Mouse (Mus musculus) hindbrain, embryonic 10.5 days (tissue): ENCODE data around the gene Il17c. TPM values are rescaled to one million over a fixed set of nuclear protein-coding genes. Genes with fewer than 3 reads are reported as not detected.

Experiments
- DNase-seq: peaks from one replicate; pipeline ENCODE4 v3.0.0-alpha.2; 2017; ENCODE audit warnings: low spot score
- H3K27ac ChIP-seq: fragments of 300-500 bp; sonication (generic); 2 replicates; pipeline ENCODE4 v1.5.1; 2016; ENCODE audit warnings: mild to moderate bottlenecking, moderate library complexity
- H3K27me3 ChIP-seq: fragments of 300-500 bp; sonication (generic); 2 replicates; pipeline ENCODE4 v1.6.1; 2016; ENCODE audit warnings: mild to moderate bottlenecking; ENCODE audit not compliant: poor library complexity, insufficient read depth, severe bottlenecking
- H3K36me3 ChIP-seq: fragments of 300-500 bp; sonication (generic); 2 replicates; pipeline ENCODE4 v1.6.1; 2016; ENCODE audit warnings: mild to moderate bottlenecking, moderate library complexity
- H3K4me1 ChIP-seq: fragments of 300-500 bp; sonication (generic); replicated peaks from 2 replicates; pipeline ENCODE4 v1.6.1; 2016; ENCODE audit warnings: mild to moderate bottlenecking
- H3K4me3 ChIP-seq: fragments of 300-500 bp; sonication (generic); 2 replicates; pipeline ENCODE4 v1.5.1; 2016; ENCODE audit warnings: mild to moderate bottlenecking, moderate library complexity
- H3K9me3 ChIP-seq: fragments of 300-500 bp; sonication (generic); 2 replicates; pipeline ENCODE4 v1.6.1; 2016; ENCODE audit warnings: mild to moderate bottlenecking, moderate library complexity
- WGBS: fragments of 180-500 bp; shearing (Covaris S2); methylation state at CpG from one replicate; pipeline ENCODE4 v1.1.7; 2016; 5-methylcytosine and 5-hydroxymethylcytosine counted together
- polyA plus RNA-seq: library from polyadenylated mRNA; unstranded; fragments of >200 nt; fragmentation: Nextera tagmentation; extraction: Ambion mirVana; gene quantifications from 2 replicates; pipeline ENCODE4 v1.2.1, GENCODE M21; 2016

Il17c gene
- polyA plus RNA-seq, 1 experiment from 2014 or later, result not detected

GRCm38 (mm10) chr8:122433269-122433905 lies 11.6 kb downstream of the Il17c start:
- H3K4me3 ChIP-seq, result peak overlapping the region; percentile 62; the same call in 1 of the 2 replicates
- H3K27me3 ChIP-seq, result peaks cover 6% of the 10 kb centered on the region; the same call in 1 of the 2 replicates
- peaks cover 35% of the 10 kb centered on the region for H3K4me1 ChIP-seq
- peak; percentile 15 for DNase-seq
- H3K27ac ChIP-seq, result peak overlapping the region; percentile 86
- 75% methylated on average over 11 of the region's 11 CpGs for WGBS
- H3K36me3 ChIP-seq, result peaks cover 50% of the 10 kb centered on the region
- peaks cover 5% of the 10 kb centered on the region; the same call in 1 of the 2 replicates for H3K9me3 ChIP-seq

- H3K36me3 ChIP-seq, result peaks cover 70% of the 10 kb centered on the region
- no peak overlapping the region for H3K27ac ChIP-seq
- H3K4me1 ChIP-seq, result peaks cover 33% of the 10 kb centered on the region
- no peak overlapping the region for H3K4me3 ChIP-seq
- peaks cover 5% of the 10 kb centered on the region; the same call in 1 of the 2 replicates for H3K9me3 ChIP-seq
- peaks cover 6% of the 10 kb centered on the region; the same call in 1 of the 2 replicates for H3K27me3 ChIP-seq
- WGBS, result 91% methylated on average over 6 of the region's 6 CpGs
- DNase-seq, result no peak
Observed at GRCm38 (mm10) chr8:122435375-122435774, 13.6 kb downstream of the Il17c start.

GRCm38 (mm10) chr8:122436146-122436545 lies 14.3 kb downstream of the Il17c start:
- 93% methylated on average over 9 of the region's 9 CpGs for WGBS

GRCm38 (mm10) chr8:122436586-122437125 lies 14.8 kb downstream of the Il17c start:
- Histone ChIP-seq H3K4me1 (peaks cover 25% of the 10 kb centered on the region), H3K27ac (no peak overlapping the region), H3K27me3 (peaks cover 2% of the 10 kb centered on the region; the same call in 1 of the 2 replicates), H3K9me3 (peaks cover 5% of the 10 kb centered on the region; the same call in 1 of the 2 replicates), H3K36me3 (peaks cover 71% of the 10 kb centered on the region), H3K4me3 (no peak overlapping the region)
- 86% methylated on average over 20 of the region's 20 CpGs for WGBS
- DNase-seq, result no peak

More at GRCm38 (mm10) chr8:122436146-122436545, 14.3 kb downstream of the Il17c start:
- no peak overlapping the region for H3K27ac ChIP-seq
- no peak for DNase-seq
- peaks cover 6% of the 10 kb centered on the region; the same call in 1 of the 2 replicates for H3K27me3 ChIP-seq
- peaks cover 28% of the 10 kb centered on the region for H3K4me1 ChIP-seq
- H3K4me3 ChIP-seq, result no peak overlapping the region
- H3K36me3 ChIP-seq, result peaks cover 71% of the 10 kb centered on the region
- H3K9me3 ChIP-seq, result peaks cover 5% of the 10 kb centered on the region; the same call in 1 of the 2 replicates

- Histone ChIP-seq H3K4me3 (no peak overlapping the region), H3K27me3 (no peaks in the 10 kb centered on the region), H3K9me3 (peaks cover 5% of the 10 kb centered on the region; the same call in 1 of the 2 replicates), H3K4me1 (peaks cover 20% of the 10 kb centered on the region), H3K36me3 (peaks cover 71% of the 10 kb centered on the region), H3K27ac (no peak overlapping the region)
- WGBS, result 90% methylated on average over 13 of the region's 13 CpGs
- no peak for DNase-seq
Observed at GRCm38 (mm10) chr8:122437708-122438331, 16.0 kb downstream of the Il17c start.

GRCm38 (mm10) chr8:122439336-122439735 lies 17.5 kb downstream of the Il17c start:
- WGBS, result 93% methylated on average over 16 of the region's 16 CpGs
- Histone ChIP-seq H3K27ac (no peak overlapping the region), H3K9me3 (peaks cover 5% of the 10 kb centered on the region; the same call in 1 of the 2 replicates), H3K4me3 (no peak overlapping the region), H3K4me1 (peaks cover 16% of the 10 kb centered on the region), H3K36me3 (peaks cover 61% of the 10 kb centered on the region), H3K27me3 (no peaks in the 10 kb centered on the region)
- DNase-seq, result no peak

- Histone ChIP-seq H3K36me3 (peaks cover 41% of the 10 kb centered on the region), H3K27me3 (no peaks in the 10 kb centered on the region)
Observed at GRCm38 (mm10) chr8:122441326-122441725, 19.5 kb downstream of the Il17c start.

GRCm38 (mm10) chr8:122442356-122442755 lies 20.5 kb downstream of the Il17c start:
- no peaks in the 10 kb centered on the region for H3K27me3 ChIP-seq
- 26% methylated on average over 7 of the region's 7 CpGs for WGBS
- DNase-seq, result no peak
- peaks cover 31% of the 10 kb centered on the region for H3K36me3 ChIP-seq
- H3K9me3 ChIP-seq, result no peaks in the 10 kb centered on the region
- H3K4me3 ChIP-seq, result peak overlapping the region; percentile 88
- H3K4me1 ChIP-seq, result peaks cover 36% of the 10 kb centered on the region
- peak overlapping the region; percentile 91 for H3K27ac ChIP-seq

More at GRCm38 (mm10) chr8:122441326-122441725, 19.5 kb downstream of the Il17c start:
- WGBS, result 96% methylated on average over 1 of the region's 1 CpGs
- H3K27ac ChIP-seq, result no peak overlapping the region
- no peak for DNase-seq
- H3K4me3 ChIP-seq, result no peak overlapping the region
- no peaks in the 10 kb centered on the region for H3K9me3 ChIP-seq
- peaks cover 36% of the 10 kb centered on the region for H3K4me1 ChIP-seq

- Histone ChIP-seq H3K4me3 (peak overlapping the region; percentile 88), H3K27ac (peak overlapping the region; percentile 91), H3K9me3 (no peaks in the 10 kb centered on the region), H3K27me3 (no peaks in the 10 kb centered on the region), H3K36me3 (peaks cover 27% of the 10 kb centered on the region), H3K4me1 (peaks cover 36% of the 10 kb centered on the region)
- no peak for DNase-seq
- under 1% methylated on average over 12 of the region's 12 CpGs for WGBS
Observed at GRCm38 (mm10) chr8:122442781-122443180, 21.0 kb downstream of the Il17c start.

GRCm38 (mm10) chr8:122443262-122444006 lies 21.6 kb downstream of the Il17c start, which contains the start of gene Mvd:
Gene Mvd (minus strand): TSS chr8:122443422.
- peak; percentile 100 for DNase-seq
- Histone ChIP-seq H3K9me3 (no peaks in the 10 kb centered on the region), H3K36me3 (peaks cover 20% of the 10 kb centered on the region), H3K27ac (peak within 1 kb of the TSS; percentile 92), H3K4me1 (peaks cover 33% of the 10 kb centered on the region), H3K27me3 (no peaks in the 10 kb centered on the region), H3K4me3 (peak within 1 kb of the TSS; percentile 88)
- under 1% methylated on average over 47 of the region's 47 CpGs for WGBS

GRCm38 (mm10) chr8:122444058-122444748 lies 22.4 kb downstream of the Il17c start:
- H3K4me3 ChIP-seq, result peak overlapping the region; percentile 88
- 39% methylated on average over 19 of the region's 19 CpGs for WGBS
- peak overlapping the region; percentile 92 for H3K27ac ChIP-seq
- no peaks in the 10 kb centered on the region for H3K27me3 ChIP-seq
- peak; percentile 67 for DNase-seq
- peaks cover 12% of the 10 kb centered on the region for H3K36me3 ChIP-seq
- no peaks in the 10 kb centered on the region for H3K9me3 ChIP-seq
- H3K4me1 ChIP-seq, result peaks cover 32% of the 10 kb centered on the region

- Histone ChIP-seq H3K4me3 (no peak overlapping the region), H3K36me3 (peaks cover 2% of the 10 kb centered on the region), H3K27me3 (no peaks in the 10 kb centered on the region), H3K9me3 (no peaks in the 10 kb centered on the region), H3K27ac (peak overlapping the region; percentile 3; the same call in 1 of the 2 replicates), H3K4me1 (peaks cover 32% of the 10 kb centered on the region)
- DNase-seq, result no peak
- WGBS, result 65% methylated on average over 3 of the region's 3 CpGs
Observed at GRCm38 (mm10) chr8:122445203-122445602, 23.4 kb downstream of the Il17c start.
